Mouse (Mus musculus): ENCODE data around the gene Smyd4.
"Not testable (repeated sequence)": the region's sequence is repeated elsewhere in the genome, so short reads cannot be mapped to it uniquely, and the experiment has no call there.

Gene Smyd4

DNA sequence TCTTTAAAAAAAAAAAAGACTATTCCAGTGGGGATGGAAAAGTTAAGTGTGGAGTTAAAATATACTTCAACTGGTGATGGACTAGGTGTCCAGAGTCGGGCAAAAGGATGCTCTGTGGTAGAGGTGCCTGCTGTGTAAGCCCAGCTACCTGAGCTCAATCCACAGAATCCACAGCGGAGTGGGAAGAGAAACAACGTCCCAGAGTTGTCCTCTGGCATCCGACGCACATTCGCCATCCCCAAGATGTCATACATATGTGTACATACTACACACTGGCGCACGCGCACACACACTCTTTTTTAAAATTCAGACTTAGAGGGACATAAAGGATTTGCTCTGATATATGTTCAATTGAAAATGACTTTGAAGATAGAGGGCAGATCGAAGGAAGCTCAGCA lies 1.0 kb upstream of the Smyd4 start:
- DNase-seq = no peak

DNA sequence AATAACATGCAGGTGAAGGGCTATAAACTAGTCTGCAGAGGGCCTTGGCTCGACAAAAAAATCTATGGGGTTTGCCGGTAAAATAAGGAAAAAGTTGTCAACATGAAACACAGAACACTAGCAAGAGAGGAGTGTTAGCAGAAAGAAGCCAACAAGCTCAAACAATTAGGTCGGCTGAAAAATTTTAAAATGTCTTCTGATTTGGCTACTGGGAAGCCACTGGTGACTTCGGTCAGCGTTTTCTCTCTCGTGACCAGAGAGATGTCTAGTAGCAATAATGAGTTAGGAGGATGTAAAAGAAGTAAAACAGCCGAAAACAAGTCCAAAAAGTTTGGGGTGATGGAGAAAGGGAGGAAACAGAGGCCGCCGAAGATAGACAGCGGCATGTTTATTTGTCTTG lies 637 bp upstream of the Smyd4 start:
- DNase-seq = no peak

DNA sequence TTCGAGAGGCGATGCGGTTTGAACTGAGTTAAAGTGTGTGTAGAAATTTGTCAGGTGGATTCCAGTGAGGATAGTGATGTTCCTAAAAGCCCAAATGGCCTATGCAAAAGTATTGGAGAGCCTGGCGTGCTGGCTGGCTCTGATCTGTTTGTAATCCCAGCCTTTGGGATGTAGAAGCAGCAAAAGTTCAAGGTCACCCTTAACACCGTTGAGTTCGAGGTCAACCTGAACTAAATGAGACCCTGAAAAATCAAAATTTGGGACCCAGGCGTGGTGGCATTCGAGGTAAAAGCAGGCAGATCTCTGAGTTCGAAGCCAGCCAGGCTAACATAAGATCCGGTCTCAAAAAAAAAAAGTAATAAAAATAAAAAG lies 643 bp downstream of the Smyd4 start:
- no peak for DNase-seq

DNA sequence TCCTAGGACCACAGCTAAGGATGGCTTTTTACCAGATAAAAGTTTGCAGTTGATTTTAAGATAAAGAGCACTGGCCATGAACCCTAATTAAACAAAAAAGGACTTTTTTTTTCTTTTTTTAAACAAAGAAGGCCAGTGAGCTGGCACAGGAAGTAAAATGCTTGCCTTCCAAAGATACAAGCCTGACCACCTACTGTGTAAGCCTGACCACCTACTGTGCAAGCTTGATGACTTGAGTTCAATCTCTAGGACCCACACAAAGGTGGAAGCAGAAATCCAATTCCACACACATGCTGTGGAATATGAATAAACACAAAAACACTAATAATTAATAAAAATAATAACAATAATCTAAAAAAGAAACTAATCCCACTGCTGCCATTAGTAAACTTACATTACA lies 3.0 kb downstream of the Smyd4 start:
- no peak for DNase-seq

- DNase-seq = no peak
These were observed 7.2 kb downstream of the Smyd4 start for GRCm38 (mm10) chr11:75355475-75355874.

- no peak for DNase-seq
These were observed 28.9 kb downstream of the Smyd4 start for GRCm38 (mm10) chr11:75377125-75377524.

- not testable (repeated sequence) for DNase-seq
These were observed 30.6 kb downstream of the Smyd4 start for GRCm38 (mm10) chr11:75378786-75379185.

DNA sequence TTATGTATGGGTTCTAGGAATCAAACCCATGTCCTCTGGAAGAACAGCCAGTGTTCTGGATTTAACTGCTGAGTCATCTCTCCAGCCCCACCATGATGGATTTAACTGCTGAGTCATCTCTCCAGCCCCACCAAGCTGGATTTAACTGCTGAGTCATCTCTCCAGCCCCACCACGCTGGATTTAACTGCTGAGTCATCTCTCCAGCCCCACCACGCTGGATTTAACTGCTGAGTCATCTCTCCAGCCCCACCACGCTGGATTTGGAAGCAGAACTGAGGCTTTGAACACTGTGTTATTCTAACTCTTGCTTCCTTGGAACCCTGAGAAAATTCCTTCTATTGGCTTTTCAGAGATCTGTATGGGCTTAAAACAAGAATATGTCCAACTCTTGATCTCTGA lies 35.3 kb downstream of the Smyd4 start:
- not testable (repeated sequence) for DNase-seq

DNA sequence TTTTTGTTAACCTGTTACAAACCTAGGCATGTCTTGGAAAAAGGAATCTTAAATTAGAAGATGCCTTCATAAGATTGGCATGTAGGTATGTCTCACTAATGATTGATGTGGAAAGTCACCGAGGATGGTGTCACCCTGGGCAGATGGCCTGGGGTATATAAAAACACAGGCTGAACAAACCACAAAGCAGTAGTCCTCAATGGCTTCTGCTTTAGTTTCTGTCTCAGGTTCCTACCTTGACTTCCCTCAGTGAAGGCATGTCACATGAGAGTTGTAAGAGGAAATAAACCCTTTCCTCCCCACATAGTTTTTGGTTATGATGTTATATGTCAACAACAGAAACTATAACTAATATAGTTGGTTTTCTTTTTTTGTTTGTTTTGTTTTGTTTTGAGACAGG lies 47.4 kb downstream of the Smyd4 start:
- DNase-seq = no peak

- no peak for DNase-seq
These were observed 49.2 kb downstream of the Smyd4 start for GRCm38 (mm10) chr11:75397452-75397851.

GRCm38 (mm10) chr11:75399411-75399841 lies 51.2 kb downstream of the Smyd4 start:
- no peak for DNase-seq

DNA sequence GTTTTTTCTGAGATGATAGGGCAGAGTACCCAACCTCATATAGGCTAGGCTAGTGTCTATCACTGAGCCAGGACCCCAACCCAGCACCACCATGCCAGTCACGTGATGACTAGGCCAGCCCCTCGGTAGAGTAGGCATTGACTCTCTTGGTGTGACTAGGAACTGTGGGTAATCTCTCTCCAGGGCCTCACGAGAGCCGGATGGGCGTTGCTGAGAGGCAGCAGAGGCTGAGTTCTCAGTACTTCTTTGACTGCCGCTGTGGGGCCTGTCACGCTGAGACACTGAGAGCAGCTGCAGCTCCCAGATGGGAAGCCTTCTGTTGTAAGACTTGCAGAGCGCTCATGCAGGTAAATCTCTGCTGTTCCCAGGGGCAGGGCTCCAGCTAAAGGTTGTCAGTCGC lies 51.9 kb downstream of the Smyd4 start:
- no peak for DNase-seq

- peak; percentile 62 for DNase-seq
These were observed 54.0 kb downstream of the Smyd4 start for GRCm38 (mm10) chr11:75402271-75402690.

DNA sequence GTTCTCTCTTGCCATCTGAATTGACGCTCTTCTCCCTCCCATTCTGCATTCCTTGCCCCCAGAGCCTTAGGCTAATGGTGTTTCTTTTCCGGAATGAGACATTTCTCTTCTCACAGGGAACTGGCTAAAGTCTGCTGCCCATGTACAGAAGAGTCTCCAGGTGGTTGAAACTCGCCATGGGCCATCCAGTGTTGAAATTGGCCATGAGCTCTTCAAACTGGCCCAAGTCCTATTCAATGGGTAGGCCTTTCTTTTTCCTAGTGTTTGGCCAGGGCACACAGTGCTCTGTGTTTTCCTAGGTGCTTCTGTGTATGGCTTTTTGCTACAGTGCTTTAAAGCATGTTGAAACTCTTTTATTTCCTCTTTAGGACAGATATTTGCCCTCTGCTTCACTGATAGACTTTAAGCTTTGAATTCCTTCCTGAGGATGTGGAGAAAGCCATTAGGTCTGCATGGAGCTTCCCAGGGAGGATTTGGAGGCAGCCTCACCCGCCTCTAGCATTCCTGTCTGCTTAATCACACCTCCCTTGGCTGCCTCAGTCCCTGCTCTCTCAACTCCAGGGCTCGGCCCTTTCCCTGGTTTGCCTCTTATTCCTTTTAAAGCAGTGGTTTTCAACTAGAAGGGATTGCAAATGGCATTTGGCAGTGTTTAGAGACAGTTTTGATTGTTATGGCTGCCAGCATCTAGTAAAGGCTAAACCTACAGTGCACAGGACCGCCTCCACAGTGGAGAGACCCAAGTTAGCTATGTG lies 55.2 kb downstream of the Smyd4 start:
- DNase-seq = peak; percentile 8

GRCm38 (mm10) chr11:75404801-75405200 lies 56.6 kb downstream of the Smyd4 start:
- DNase-seq = no peak

DNA sequence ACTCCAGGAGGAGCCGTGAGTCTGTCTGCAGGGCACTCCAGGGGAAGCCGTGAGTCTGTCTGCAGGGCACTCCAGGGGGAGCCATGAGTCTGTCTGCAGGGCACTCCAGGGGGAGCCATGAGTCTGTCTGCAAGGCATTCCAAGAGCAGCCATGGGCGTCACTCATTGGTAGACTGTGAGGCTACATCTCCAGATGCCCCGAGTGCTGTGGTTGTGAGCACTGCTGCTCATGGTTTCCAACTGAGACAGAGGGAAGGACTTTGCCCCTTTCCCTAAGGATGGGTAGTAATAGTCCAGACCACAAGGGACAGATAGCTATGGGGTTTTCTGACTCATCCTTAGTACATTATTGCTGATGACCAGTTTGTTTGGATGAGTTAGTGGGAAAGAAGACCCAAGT lies 57.9 kb downstream of the Smyd4 start:
- DNase-seq = no peak

DNA sequence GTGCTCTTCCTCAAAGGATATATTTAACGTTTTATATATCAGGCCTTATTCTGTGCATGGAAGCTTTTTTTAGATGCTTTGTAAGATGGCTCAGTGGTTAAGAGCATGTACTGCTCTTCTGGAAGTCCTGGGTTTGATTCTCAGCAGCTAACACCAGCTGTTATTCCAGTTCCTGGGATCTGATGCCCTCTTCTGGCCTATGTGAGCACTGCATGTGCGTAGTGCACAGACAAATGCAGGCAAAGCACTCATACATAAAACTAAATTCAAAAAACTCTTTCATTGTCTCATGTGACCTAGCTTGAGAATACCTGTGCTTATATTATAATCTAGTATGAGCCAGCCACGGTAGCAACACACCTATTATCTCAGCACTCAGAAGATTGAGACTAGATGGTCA lies 58.6 kb downstream of the Smyd4 start:
- DNase-seq = peak; percentile 69

GRCm38 (mm10) chr11:75409679-75410575 lies 61.7 kb downstream of the Smyd4 start:
- peak; percentile 38 for DNase-seq

DNA sequence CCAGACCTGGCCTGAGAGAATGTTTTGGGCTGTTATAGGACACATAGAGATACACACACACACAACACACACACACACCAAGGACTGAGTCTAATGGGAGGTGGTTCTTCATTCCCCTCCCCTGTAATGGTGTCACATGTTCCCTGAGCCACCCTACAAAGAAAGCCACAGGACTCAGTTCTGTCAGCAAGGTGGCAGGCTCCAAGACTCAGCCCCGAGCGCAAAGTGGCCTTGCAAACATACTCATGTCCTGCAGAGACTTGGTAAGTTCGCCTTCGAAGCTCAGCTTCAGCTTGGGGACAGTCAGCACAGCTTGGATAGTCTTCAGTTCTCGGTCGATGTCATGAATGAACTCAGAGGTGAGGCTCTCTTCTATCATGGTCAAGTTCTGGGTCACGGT lies 62.4 kb downstream of the Smyd4 start:
- DNase-seq = no peak

DNA sequence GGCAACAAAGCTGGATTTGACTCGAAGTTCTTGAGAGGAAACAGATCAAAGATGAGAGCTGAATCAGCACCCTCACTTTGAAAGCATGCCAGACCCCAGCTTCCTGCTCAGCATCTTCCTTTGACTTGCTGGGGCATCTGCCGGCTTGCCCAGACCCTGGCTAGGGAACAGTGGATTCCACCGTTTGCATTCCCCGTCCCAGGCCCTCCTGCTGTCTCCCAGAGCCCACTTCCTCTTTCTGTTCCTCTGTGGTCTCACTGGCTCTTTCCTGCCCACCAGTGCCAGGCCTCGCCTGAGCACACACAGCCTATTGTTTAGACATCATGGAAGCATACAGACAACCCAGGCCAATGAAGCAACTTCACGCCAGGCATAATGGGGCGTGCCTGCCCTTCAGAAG lies 66.9 kb downstream of the Smyd4 start:
- DNase-seq = no peak

DNA sequence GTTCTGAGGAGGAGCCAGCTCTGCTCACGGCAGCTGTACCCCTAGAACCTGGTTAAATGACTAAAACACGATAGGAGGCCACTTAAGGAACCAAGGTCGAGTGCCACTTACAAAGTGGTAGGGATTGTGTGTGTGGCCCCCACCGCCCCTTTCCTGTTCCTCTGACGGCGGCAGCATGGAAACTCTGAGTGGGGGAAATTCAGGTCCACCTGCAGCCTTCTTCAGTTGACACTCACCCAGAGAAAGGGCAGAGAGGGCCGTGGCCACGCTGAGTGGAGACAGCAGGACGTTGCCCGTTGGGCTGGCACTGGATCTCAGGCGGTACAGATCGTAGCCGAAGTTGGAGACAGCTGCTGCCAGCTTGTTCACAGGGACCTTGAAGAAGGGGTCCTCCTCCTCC lies 67.8 kb downstream of the Smyd4 start:
- no peak for DNase-seq

DNA sequence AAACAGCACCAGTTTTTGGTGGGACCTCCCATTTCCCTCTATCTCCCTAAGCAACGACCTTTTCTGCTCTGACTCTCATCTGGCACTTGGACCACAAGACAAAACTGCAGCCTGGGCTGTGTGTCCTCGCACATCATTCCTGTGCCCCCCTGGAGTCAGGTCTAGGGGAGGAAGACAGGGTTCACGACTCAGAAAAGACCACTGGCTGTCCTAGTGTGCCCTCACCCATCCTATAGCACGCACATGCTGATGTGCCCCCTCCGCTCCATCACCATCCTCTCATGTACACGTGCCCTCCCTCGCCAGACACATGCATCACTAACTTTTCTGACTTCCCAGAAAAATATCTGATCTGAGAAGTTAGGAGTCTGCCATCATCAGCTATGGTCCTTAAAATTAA lies 71.8 kb downstream of the Smyd4 start:
- DNase-seq = no peak

DNA sequence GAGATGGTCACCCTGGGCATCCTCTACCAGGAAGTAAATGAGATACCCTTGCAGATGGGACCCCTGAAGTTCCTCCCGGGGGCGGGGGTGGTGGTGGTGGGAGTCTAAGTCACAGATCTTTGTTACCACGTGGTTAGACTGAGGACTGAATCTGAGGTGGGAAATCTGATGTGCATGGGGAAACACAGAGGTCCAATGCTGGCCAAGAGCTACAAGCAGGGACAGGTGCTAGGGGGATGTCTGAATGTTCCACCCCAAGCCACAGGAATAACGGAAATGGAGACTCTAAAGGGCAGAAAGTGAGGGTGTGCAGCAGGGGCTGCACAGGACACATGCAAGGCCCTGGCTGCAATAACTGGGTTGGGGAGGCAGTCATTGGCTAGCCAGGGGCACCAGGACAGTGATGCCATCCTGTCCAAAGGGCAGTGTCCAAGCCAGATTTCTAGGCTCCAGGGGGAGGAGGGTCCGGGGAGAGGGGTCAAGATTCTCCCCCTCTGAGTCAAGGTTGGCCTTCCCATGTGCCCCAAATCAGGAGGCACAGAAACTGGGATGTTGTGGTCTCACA lies 72.7 kb downstream of the Smyd4 start:
- no peak for DNase-seq
